Mouse (Mus musculus): ENCODE measurements at regions not wholly inside any gene's neighbourhood (a gene's known extent, or its start where the extent isn't known, plus 50 kb on each side); places are given as distances from the start of the nearest gene placed in this dataset.
"Not testable (repeated sequence)": the region's sequence is repeated elsewhere in the genome, so short reads cannot be mapped to it uniquely, and the experiment has no call there.

GRCm38 (mm10) chr8:102064137-102064536 lies 721.3 kb downstream of the Cdh11 start:
- Histone ChIP-seq H3K9me3 (ENCODE audit: control insufficient read depth, low read length) (no peaks in the 10 kb centered on the region), H3K4me3 (ENCODE audit: low read depth, low read length) (no peak overlapping the region), H3K27me3 (ENCODE audit: control insufficient read depth, insufficient read depth, low read length) (no peaks in the 10 kb centered on the region), H3K36me3 (ENCODE audit: control insufficient read depth, insufficient read depth, low read length) (no peaks in the 10 kb centered on the region), H3K9ac (ENCODE audit: low read length) (no peak overlapping the region), H3K4me1 (ENCODE audit: control insufficient read depth, insufficient read depth, low read length) (no peaks in the 10 kb centered on the region), H3K27ac (replicated peaks; ENCODE audit: low read depth, low read length) (no peak overlapping the region), H3K4me2 (ENCODE audit: low read depth, severe bottlenecking) (no peak overlapping the region)
- ATAC-seq (ENCODE audit: insufficient number of reproducible peaks, low FRiP score, low TSS enrichment, low read depth) (no peak), DNase-seq (ENCODE audit: low spot score) (no peak)
- 85% methylated on average over 2 of the region's 2 CpGs for WGBS

DNA sequence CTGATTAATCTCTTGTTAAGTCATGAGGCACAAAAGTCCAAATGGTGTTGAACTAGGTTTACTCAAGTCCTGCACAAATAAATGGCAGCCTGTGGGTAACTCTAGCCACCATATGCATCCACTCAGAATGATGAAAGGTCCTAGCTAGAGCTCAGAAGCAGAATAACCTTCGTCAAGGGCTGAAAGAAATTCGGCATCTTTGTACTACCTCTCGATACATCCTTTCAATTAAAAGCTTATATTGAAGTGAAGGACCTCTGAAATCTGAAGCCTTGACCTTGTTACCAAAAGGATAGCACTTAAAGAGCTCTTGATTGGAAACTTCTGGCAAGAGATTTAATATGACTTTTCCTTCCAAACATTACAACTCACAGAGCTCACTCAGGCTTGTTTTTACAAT lies 732.0 kb downstream of the Cdh11 start:
- no peak overlapping the region for H3K9ac ChIP-seq (ENCODE audit: low read length)
- no peaks in the 10 kb centered on the region for H3K36me3 ChIP-seq (ENCODE audit: control insufficient read depth, insufficient read depth, low read length)
- no peaks in the 10 kb centered on the region for H3K9me3 ChIP-seq (ENCODE audit: control insufficient read depth, low read length)
- 36% methylated on average over 3 of the region's 3 CpGs for WGBS
- DNase-seq (ENCODE audit: low spot score), result no peak
- H3K4me3 ChIP-seq (ENCODE audit: low read depth, low read length), result no peak overlapping the region
- H3K27me3 ChIP-seq (ENCODE audit: control insufficient read depth, insufficient read depth, low read length), result no peaks in the 10 kb centered on the region
- no peak overlapping the region for H3K27ac ChIP-seq (replicated peaks; ENCODE audit: low read depth, low read length)
- H3K4me2 ChIP-seq (ENCODE audit: low read depth, severe bottlenecking), result no peak overlapping the region
- ATAC-seq (ENCODE audit: insufficient number of reproducible peaks, low FRiP score, low TSS enrichment, low read depth), result no peak
- H3K4me1 ChIP-seq (ENCODE audit: control insufficient read depth, insufficient read depth, low read length), result no peaks in the 10 kb centered on the region

DNA sequence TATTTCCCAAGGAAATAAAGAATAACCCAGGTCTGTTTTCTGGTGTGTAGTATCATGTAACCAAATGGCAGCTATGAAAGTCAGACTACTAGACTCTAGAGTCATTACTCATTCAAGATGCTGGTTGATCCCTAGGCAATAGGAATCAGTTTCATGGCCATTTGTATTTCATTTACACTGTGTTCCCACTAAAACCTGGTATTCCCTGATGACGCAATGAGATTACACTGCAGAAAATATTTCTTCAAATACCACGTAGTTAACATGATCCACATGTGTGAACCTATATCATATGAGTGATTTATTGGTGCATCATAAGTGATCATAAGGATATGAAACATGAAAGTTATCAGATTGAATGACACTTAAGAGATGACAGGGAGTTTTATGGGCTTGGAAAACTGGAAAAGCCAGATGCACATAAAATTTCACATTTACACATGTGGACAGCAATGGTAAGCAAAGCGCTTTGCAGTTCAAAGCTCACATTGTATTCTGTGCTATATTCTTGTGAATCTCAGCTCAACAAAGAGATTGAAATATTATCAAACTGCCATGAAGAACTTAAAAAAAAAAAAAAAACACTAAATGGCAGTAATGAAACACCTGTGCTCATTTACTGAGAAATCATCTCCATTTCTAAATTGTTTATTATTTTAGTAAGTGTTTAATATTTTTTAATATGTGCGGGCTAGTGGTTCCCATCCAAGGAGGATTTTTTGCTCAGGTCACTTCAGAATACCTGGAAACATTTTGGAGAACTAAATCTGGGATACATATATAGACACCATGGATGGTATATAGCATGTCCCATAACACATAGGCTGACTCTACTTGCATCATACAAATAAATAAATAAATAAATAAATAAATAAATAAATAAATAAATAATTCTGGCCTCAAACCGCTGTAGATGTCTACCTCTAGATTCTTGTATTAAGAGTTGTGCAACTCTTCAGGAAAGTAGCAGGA lies 758.2 kb downstream of the Cdh11 start:
- H3K4me3 ChIP-seq (ENCODE audit: low read depth, low read length), result no peak overlapping the region
- no peak for DNase-seq (ENCODE audit: low spot score)
- no peaks in the 10 kb centered on the region for H3K27me3 ChIP-seq (ENCODE audit: control insufficient read depth, insufficient read depth, low read length)
- no peak overlapping the region for H3K4me2 ChIP-seq (ENCODE audit: low read depth, severe bottlenecking)
- WGBS, result 72% methylated on average over 5 of the region's 5 CpGs
- H3K9me3 ChIP-seq (ENCODE audit: control insufficient read depth, low read length), result no peaks in the 10 kb centered on the region
- ATAC-seq (ENCODE audit: insufficient number of reproducible peaks, low FRiP score, low TSS enrichment, low read depth), result peak; percentile 85
- H3K9ac ChIP-seq (ENCODE audit: low read length), result no peak overlapping the region
- no peak overlapping the region for H3K27ac ChIP-seq (replicated peaks; ENCODE audit: low read depth, low read length)
- no peaks in the 10 kb centered on the region for H3K4me1 ChIP-seq (ENCODE audit: control insufficient read depth, insufficient read depth, low read length)
- H3K36me3 ChIP-seq (ENCODE audit: control insufficient read depth, insufficient read depth, low read length), result no peaks in the 10 kb centered on the region

- Histone ChIP-seq H3K27ac (replicated peaks; ENCODE audit: low read depth, low read length) (no peak overlapping the region), H3K27me3 (ENCODE audit: control insufficient read depth, insufficient read depth, low read length) (no peaks in the 10 kb centered on the region), H3K4me3 (ENCODE audit: low read depth, low read length) (no peak overlapping the region), H3K4me1 (ENCODE audit: control insufficient read depth, insufficient read depth, low read length) (no peaks in the 10 kb centered on the region), H3K9me3 (ENCODE audit: control insufficient read depth, low read length) (no peaks in the 10 kb centered on the region), H3K4me2 (ENCODE audit: low read depth, severe bottlenecking) (no peak overlapping the region), H3K9ac (ENCODE audit: low read length) (no peak overlapping the region), H3K36me3 (ENCODE audit: control insufficient read depth, insufficient read depth, low read length) (no peaks in the 10 kb centered on the region)
- WGBS, result 94% methylated on average over 1 of the region's 1 CpGs
- DNase-seq (ENCODE audit: low spot score), result no peak
- no peak for ATAC-seq (ENCODE audit: insufficient number of reproducible peaks, low FRiP score, low TSS enrichment, low read depth)
Observed at GRCm38 (mm10) chr8:102024472-102024871, 761.0 kb downstream of the Cdh11 start.

GRCm38 (mm10) chr8:102017776-102018175 lies 767.7 kb downstream of the Cdh11 start:
- Histone ChIP-seq H3K27me3 (ENCODE audit: control insufficient read depth, insufficient read depth, low read length) (no peaks in the 10 kb centered on the region), H3K27ac (replicated peaks; ENCODE audit: low read depth, low read length) (no peak overlapping the region), H3K4me1 (ENCODE audit: control insufficient read depth, insufficient read depth, low read length) (no peaks in the 10 kb centered on the region), H3K36me3 (ENCODE audit: control insufficient read depth, insufficient read depth, low read length) (no peaks in the 10 kb centered on the region), H3K9me3 (ENCODE audit: control insufficient read depth, low read length) (no peaks in the 10 kb centered on the region), H3K4me3 (ENCODE audit: low read depth, low read length) (no peak overlapping the region), H3K9ac (ENCODE audit: low read length) (no peak overlapping the region), H3K4me2 (ENCODE audit: low read depth, severe bottlenecking) (no peak overlapping the region)
- WGBS, result 83% methylated on average over 2 of the region's 2 CpGs
- ATAC-seq (ENCODE audit: insufficient number of reproducible peaks, low FRiP score, low TSS enrichment, low read depth) (no peak), DNase-seq (ENCODE audit: low spot score) (no peak)

DNA sequence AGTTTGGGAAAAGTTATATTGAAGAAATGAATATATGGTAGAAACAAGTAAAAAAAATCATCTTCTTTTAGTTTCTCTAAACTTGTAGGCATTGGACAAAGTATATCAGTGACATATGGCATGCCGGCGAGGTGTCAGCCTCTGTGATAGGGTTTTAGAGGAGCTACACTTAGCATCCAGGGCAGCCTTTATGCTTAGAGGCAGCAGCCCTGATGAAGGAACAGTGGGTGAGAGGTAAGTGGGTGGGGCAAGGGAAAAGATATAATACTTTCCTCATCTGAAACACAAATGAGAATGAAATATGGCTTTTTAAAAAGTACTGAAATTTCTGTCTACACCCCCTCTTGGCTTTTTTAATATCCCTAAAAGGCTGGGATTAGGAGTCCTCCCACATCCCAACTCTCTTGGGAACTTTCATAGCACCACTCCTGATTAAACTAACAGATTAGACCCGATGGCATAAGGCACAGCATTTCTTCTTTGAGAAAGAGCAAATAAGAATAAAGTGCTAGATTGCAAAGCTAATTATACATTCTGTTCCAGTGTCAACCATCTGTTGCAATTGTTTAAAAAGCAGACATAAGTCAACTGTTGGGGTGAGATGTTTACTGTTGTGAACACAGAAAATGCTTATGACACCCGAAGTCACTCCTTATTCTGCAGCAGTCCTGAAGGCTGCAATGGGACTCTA lies 785.0 kb downstream of the Cdh11 start:
- Histone ChIP-seq H3K9me3 (ENCODE audit: control insufficient read depth, low read length) (no peaks in the 10 kb centered on the region), H3K27ac (replicated peaks; ENCODE audit: low read depth, low read length) (no peak overlapping the region), H3K36me3 (ENCODE audit: control insufficient read depth, insufficient read depth, low read length) (no peaks in the 10 kb centered on the region), H3K27me3 (ENCODE audit: control insufficient read depth, insufficient read depth, low read length) (no peaks in the 10 kb centered on the region), H3K4me1 (ENCODE audit: control insufficient read depth, insufficient read depth, low read length) (no peaks in the 10 kb centered on the region), H3K4me3 (ENCODE audit: low read depth, low read length) (no peak overlapping the region), H3K4me2 (ENCODE audit: low read depth, severe bottlenecking) (no peak overlapping the region), H3K9ac (ENCODE audit: low read length) (no peak overlapping the region)
- no peak for DNase-seq (ENCODE audit: low spot score)
- 86% methylated on average over 4 of the region's 4 CpGs for WGBS
- no peak for ATAC-seq (ENCODE audit: insufficient number of reproducible peaks, low FRiP score, low TSS enrichment, low read depth)

DNA sequence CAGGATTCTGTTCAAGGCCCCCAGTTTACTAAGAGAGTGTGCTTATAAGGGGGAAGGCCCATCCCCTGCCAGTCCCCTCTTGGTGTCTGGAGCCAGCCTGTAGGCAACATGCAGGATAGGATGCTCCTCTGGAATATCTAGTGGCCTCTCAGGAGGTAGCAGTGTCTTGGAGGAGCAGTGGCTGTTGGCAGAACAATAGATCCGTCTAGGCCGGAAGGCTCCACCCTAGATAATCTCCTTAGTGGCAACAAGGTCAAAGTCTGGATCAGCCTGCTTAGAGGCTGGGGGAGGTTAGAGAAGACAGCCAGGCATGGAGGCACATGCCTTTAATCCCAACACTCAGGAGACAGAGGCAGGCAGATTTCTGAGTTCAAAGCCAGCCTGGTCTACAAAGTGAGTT lies 788.7 kb downstream of the Cdh11 start:
- 93% methylated on average over 2 of the region's 2 CpGs for WGBS
- not testable (repeated sequence) for ATAC-seq (ENCODE audit: insufficient number of reproducible peaks, low FRiP score, low TSS enrichment, low read depth); DNase-seq (ENCODE audit: low spot score); H3K9ac ChIP-seq (ENCODE audit: low read length); H3K4me3 ChIP-seq (ENCODE audit: low read depth, low read length); H3K4me2 ChIP-seq (ENCODE audit: low read depth, severe bottlenecking); H3K27ac ChIP-seq (replicated peaks; ENCODE audit: low read depth, low read length); H3K9me3 ChIP-seq (ENCODE audit: control insufficient read depth, low read length); H3K36me3 ChIP-seq (ENCODE audit: control insufficient read depth, insufficient read depth, low read length); H3K27me3 ChIP-seq (ENCODE audit: control insufficient read depth, insufficient read depth, low read length); H3K4me1 ChIP-seq (ENCODE audit: control insufficient read depth, insufficient read depth, low read length)

GRCm38 (mm10) chr8:101956832-101957231 lies 828.6 kb downstream of the Cdh11 start:
- ATAC-seq (ENCODE audit: insufficient number of reproducible peaks, low FRiP score, low TSS enrichment, low read depth), result no peak
- H3K4me1 ChIP-seq (ENCODE audit: control insufficient read depth, insufficient read depth, low read length), result no peaks in the 10 kb centered on the region
- H3K9ac ChIP-seq (ENCODE audit: low read length), result no peak overlapping the region
- no peaks in the 10 kb centered on the region for H3K36me3 ChIP-seq (ENCODE audit: control insufficient read depth, insufficient read depth, low read length)
- no peak overlapping the region for H3K4me3 ChIP-seq (ENCODE audit: low read depth, low read length)
- H3K9me3 ChIP-seq (ENCODE audit: control insufficient read depth, low read length), result no peaks in the 10 kb centered on the region
- no peak for DNase-seq (ENCODE audit: low spot score)
- no peak overlapping the region for H3K27ac ChIP-seq (replicated peaks; ENCODE audit: low read depth, low read length)
- 96% methylated on average over 2 of the region's 2 CpGs for WGBS
- H3K4me2 ChIP-seq (ENCODE audit: low read depth, severe bottlenecking), result no peak overlapping the region
- H3K27me3 ChIP-seq (ENCODE audit: control insufficient read depth, insufficient read depth, low read length), result no peaks in the 10 kb centered on the region
